ENCODE assay signal across 13 mouse cellular contexts in the genomic region with DNA sequence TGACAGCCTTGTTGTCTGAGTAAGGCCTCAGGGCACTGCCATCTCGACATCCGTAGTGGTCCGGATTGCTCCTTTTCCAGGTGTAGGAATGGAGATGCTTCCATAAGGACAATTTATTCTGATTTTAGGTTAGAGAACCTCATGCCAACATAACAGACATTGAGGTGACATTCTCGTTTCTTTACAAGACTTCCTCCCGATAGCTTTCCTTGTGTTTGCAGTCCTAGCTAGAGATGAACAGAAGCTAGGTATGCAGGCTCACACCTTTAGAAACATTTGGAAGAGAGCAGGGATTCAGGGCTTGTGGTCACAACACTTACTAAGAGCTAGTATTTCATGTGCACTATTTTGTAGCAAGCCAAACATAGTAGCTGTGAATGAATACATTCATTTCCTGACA. TPM values are rescaled to one million over a fixed set of nuclear protein-coding genes. Genes with fewer than 3 reads are reported as not detected.
DNase-seq lines count a peak whose midpoint lies in the region; ATAC-seq and TF ChIP-seq lines count a peak whose summit lies in the region.
"Had no signal": no experiment of that assay in that cellular context is flagged by ENCODE, and none has a peak within 500 bp of the region (broad histone marks: within the 10 kb centered on the region; RNA-seq: fewer than 3 reads in every experiment).

No protein-coding gene starts in this region.

- peaks cover 44% of the 10 kb centered on the region for H3K4me1 ChIP-seq in hindbrain, embryonic 10.5 days (replicated peaks)
- H3K4me1 ChIP-seq in hindbrain, embryonic 13.5 days (replicated peaks): peaks cover 31% of the 10 kb centered on the region
- H3K4me1 ChIP-seq in CH12.LX (ENCODE audit: control insufficient read depth in 1 of 2, insufficient read depth in 2 of 2) (peaks cover 3 to 27% of the 10 kb centered on the region in 2 experiments; a peak in 3 of 4 replicates), ES-E14 (ENCODE audit: control insufficient read depth in 2 of 2, insufficient read depth in 2 of 2, low read length in 2 of 2, poor library complexity in 1 of 2) (peaks cover 0 to 3% of the 10 kb centered on the region in 2 experiments; a peak in 3 of 4 replicates)
- H3K4me1 ChIP-seq in liver, embryonic 12.5 days: peaks cover 51% of the 10 kb centered on the region

- H3K4me3 ChIP-seq in hindbrain, embryonic 10.5 days: no peak overlapping the region
- H3K4me3 ChIP-seq in hindbrain, embryonic 13.5 days: no peak overlapping the region
- H3K4me3 ChIP-seq in CH12.LX (replicated peaks in 1 of 3; ENCODE audit: low read depth in 2 of 3, low read length in 2 of 3, poor library complexity in 1 of 3): no peak overlapping the region
- peak overlapping the region in 1 of 2 experiments; percentile 19; a peak in 2 of 4 replicates for H3K4me3 ChIP-seq in ES-E14 (ENCODE audit: insufficient read depth in 1 of 2, low read depth in 1 of 2, low read length in 2 of 2, poor library complexity in 1 of 2, severe bottlenecking in 1 of 2)
- peak overlapping the region; percentile 19; the same call in 1 of the 2 replicates for H3K4me3 ChIP-seq in liver, embryonic 12.5 days
- H3K4me3 ChIP-seq: left cerebral cortex, adult 2 months had no signal

- WGBS in hindbrain, embryonic 10.5 days: 81% methylated on average over 5 of the region's 5 CpGs
- WGBS in hindbrain, embryonic 13.5 days: 85% methylated on average over 5 of the region's 5 CpGs
- WGBS in liver, embryonic 12.5 days (ENCODE audit: insufficient replicate concordance): 77% methylated on average over 5 of the region's 5 CpGs

- no peak overlapping the region for H3K4me2 ChIP-seq in hindbrain, embryonic 13.5 days
- H3K4me2 ChIP-seq in CH12.LX (ENCODE audit: insufficient read depth, low read depth, poor library complexity, severe bottlenecking): no peak overlapping the region
- H3K4me2 ChIP-seq in liver, embryonic 12.5 days: peak overlapping the region; percentile 46

- no peak for TF ChIP-seq RAD21 in CH12.LX (IDR thresholded peaks at IDR 0.05; ENCODE audit: low read depth, low read length)

- H3K27me3 ChIP-seq in hindbrain, embryonic 10.5 days (ENCODE audit: insufficient read depth, poor library complexity, severe bottlenecking): no peaks in the 10 kb centered on the region
- H3K27me3 ChIP-seq in hindbrain, embryonic 13.5 days: no peaks in the 10 kb centered on the region
- H3K27me3 ChIP-seq in CH12.LX (replicated peaks): no peaks in the 10 kb centered on the region
- H3K27me3 ChIP-seq in liver, embryonic 12.5 days (replicated peaks): no peaks in the 10 kb centered on the region

- H3K9me3 ChIP-seq in hindbrain, embryonic 10.5 days: no peaks in the 10 kb centered on the region
- no peaks in the 10 kb centered on the region for H3K9me3 ChIP-seq in hindbrain, embryonic 13.5 days
- no peaks in the 10 kb centered on the region for H3K9me3 ChIP-seq in CH12.LX (replicated peaks; ENCODE audit: low read length)
- no peaks in the 10 kb centered on the region for H3K9me3 ChIP-seq in ES-E14 (ENCODE audit: control insufficient read depth, insufficient read depth, low read depth, low read length)
- H3K9me3 ChIP-seq in liver, embryonic 12.5 days (replicated peaks): no peaks in the 10 kb centered on the region
- H3K9me3 ChIP-seq: G1E had no signal

- H3K9ac ChIP-seq in hindbrain, embryonic 13.5 days: no peak overlapping the region
- H3K9ac ChIP-seq in CH12.LX (ENCODE audit: insufficient read depth, low read depth) (no peak overlapping the region; the same call in 1 of the 2 replicates), ES-E14 (ENCODE audit: insufficient read depth, low read depth, low read length, poor library complexity, severe bottlenecking) (peak overlapping the region; percentile 50; the same call in 1 of the 2 replicates)
- peak overlapping the region; percentile 64 for H3K9ac ChIP-seq in liver, embryonic 12.5 days

- H3K27ac ChIP-seq in hindbrain, embryonic 10.5 days: peak overlapping the region; percentile 56; the same call in 1 of the 2 replicates
- H3K27ac ChIP-seq in hindbrain, embryonic 13.5 days: no peak overlapping the region
- H3K27ac ChIP-seq in CH12.LX (ENCODE audit: insufficient read depth, low read depth) (peak overlapping the region; percentile 69), ES-E14 (ENCODE audit: insufficient read depth, low read depth, low read length, poor library complexity, severe bottlenecking) (peak overlapping the region; percentile 91)
- peak overlapping the region; percentile 88 for H3K27ac ChIP-seq in liver, embryonic 12.5 days
- H3K27ac ChIP-seq: left cerebral cortex, adult 2 months had no signal

- H3K79me2 ChIP-seq in CH12.LX (replicated peaks; ENCODE audit: control insufficient read depth, extremely low read depth, insufficient read depth, poor library complexity, severe bottlenecking): no peaks in the 10 kb centered on the region

- DNase-seq in hindbrain, embryonic 10.5 days (ENCODE audit: low spot score): no peak
- peak; percentile 29 for DNase-seq in CH12.LX (ENCODE audit: extremely low read depth)
- no peak for DNase-seq in ES-E14 (ENCODE audit: low read depth, low spot score)
- no peak for DNase-seq in adrenal gland, postnatal 10 days
- no peak for DNase-seq in layer of hippocampus, adult 9-10 months (ENCODE audit: low spot score)
- DNase-seq: cerebellum, adult 9-11 months; kidney, postnatal 36 days; right cerebral cortex, postnatal 25 days had no signal

- TF ChIP-seq CTCF in CH12.LX (conservative IDR thresholded peaks at IDR 0.05 in 1 of 2, IDR thresholded peaks at IDR 0.05 in 1 of 2; ENCODE audit: low read depth in 2 of 2, low read length in 2 of 2): no peak

- H3K36me3 ChIP-seq in hindbrain, embryonic 10.5 days: no peaks in the 10 kb centered on the region
- H3K36me3 ChIP-seq in hindbrain, embryonic 13.5 days: no peaks in the 10 kb centered on the region
- no peaks in the 10 kb centered on the region for H3K36me3 ChIP-seq in CH12.LX (replicated peaks in 1 of 2; ENCODE audit: control insufficient read depth in 1 of 2, insufficient read depth in 1 of 2, low read length in 1 of 2)
- no peaks in the 10 kb centered on the region for H3K36me3 ChIP-seq in ES-E14 (ENCODE audit: control insufficient read depth, insufficient read depth, low read length, poor library complexity, severe bottlenecking)
- no peaks in the 10 kb centered on the region for H3K36me3 ChIP-seq in liver, embryonic 12.5 days
- H3K36me3 ChIP-seq: G1E had no signal

- in situ Hi-C loops in CH12.LX (cut with MboI; ENCODE audit: low pct_ligation_motif_present, low pct_unique_long_range_greater_than_20kb, low sequenced_read_pairs): no loop called here
- in situ Hi-C loops in ES-E14 (cut with MboI; ENCODE audit: low sequenced_read_pairs in 2 of 2, unreplicated experiment in 2 of 2): loop anchor here in 1 of 2 experiments (5.0 to 10.0 kb wide), 3 partner anchors 51 to 1708 kb away; partner anchors contain the start of genes Hist1h1d, Hist1h2ah, Hist1h2bk and Hist1h4f

- TF ChIP-seq POLR2A in CH12.LX (IDR thresholded peaks at IDR 0.05; ENCODE audit: low read depth, low read length): no peak

- ATAC-seq in hindbrain, embryonic 13.5 days (ENCODE audit: low FRiP score): no peak
- no peak for ATAC-seq in liver, embryonic 12.5 days
- ATAC-seq: intestine, postnatal 0 days had no signal

- dilution Hi-C loops in CH12.LX (cut with MboI; ENCODE audit: extremely low pct_ligation_motif_present, extremely low pct_unique_long_range_greater_than_20kb, low sequenced_read_pairs): loop anchor here (10.0 kb wide), 1 partner anchor 48 kb away; the partner anchor contains the start of genes Hist1h1t and Hist1h4c

- no peak for TF ChIP-seq EP300 in CH12.LX (IDR thresholded peaks at IDR 0.05; ENCODE audit: low read length)

RNA-seq across cellular contexts. Expression of gene Hist1h3c, which starts 2.2 kb away (rescaled TPM):
- 6.9 and 8.6 TPM in 2 replicates for polyA plus RNA-seq in hindbrain, embryonic 10.5 days (2016; fragmentation: Nextera tagmentation; extraction: Ambion mirVana)
- polyA plus RNA-seq in hindbrain, embryonic 13.5 days (2015; fragmentation: Nextera tagmentation; extraction: Ambion mirVana): 1.3 and 1.9 TPM in 2 replicates
- total RNA-seq in CH12.LX (2012; rRNA removed) (1,821 and 1,847 TPM in 2 replicates), CH12.LX (2014; rRNA removed) (57.5 and 73.1 TPM in 2 replicates), ES-E14 (2012; rRNA removed) (970 and 1,161 TPM in 2 replicates)
- 5.5 and 7.3 TPM in 2 replicates for polyA plus RNA-seq in CH12.LX (2012; ENCODE audit: insufficient read length, low read depth)
- 4.8 and 6.7 TPM in 2 replicates for polyA plus RNA-seq in liver, embryonic 12.5 days (2016; fragmentation: Nextera tagmentation; extraction: Ambion mirVana)
- 100 to 1,000 TPM; 127 to 144 TPM for total RNA-seq in adrenal gland, postnatal 10 days (2021)

RNA-seq across cellular contexts. Expression of gene Hist1h2bb, which starts 3.3 kb away (rescaled TPM):
- polyA plus RNA-seq in hindbrain, embryonic 10.5 days (2016; fragmentation: Nextera tagmentation; extraction: Ambion mirVana): 1.8 and 2.4 TPM in 2 replicates
- 0.86 and 1.7 TPM in 2 replicates for polyA plus RNA-seq in hindbrain, embryonic 13.5 days (2015; fragmentation: Nextera tagmentation; extraction: Ambion mirVana)
- total RNA-seq in CH12.LX (2012; rRNA removed) (2,544 and 2,852 TPM in 2 replicates), CH12.LX (2014; rRNA removed) (34.5 and 54.6 TPM in 2 replicates), ES-E14 (2012; rRNA removed) (1,224 and 1,736 TPM in 2 replicates)
- polyA plus RNA-seq in CH12.LX (2012; ENCODE audit: insufficient read length, low read depth): 0.53 and 1.3 TPM in 2 replicates
- polyA plus RNA-seq in liver, embryonic 12.5 days (2016; fragmentation: Nextera tagmentation; extraction: Ambion mirVana): 4.6 and 5.5 TPM in 2 replicates
- total RNA-seq in adrenal gland, postnatal 10 days (2021): 100 to 1,000 TPM; 173 to 206 TPM

RNA-seq across cellular contexts. Expression of gene Hist1h1c, which starts 4.6 kb away (rescaled TPM):
- polyA plus RNA-seq in hindbrain, embryonic 10.5 days (2016; fragmentation: Nextera tagmentation; extraction: Ambion mirVana): 10.6 and 12.6 TPM in 2 replicates
- 8.8 and 9.7 TPM in 2 replicates for polyA plus RNA-seq in hindbrain, embryonic 13.5 days (2015; fragmentation: Nextera tagmentation; extraction: Ambion mirVana)
- 568 and 597 TPM in 2 replicates for total RNA-seq in CH12.LX (2012; rRNA removed)
- 22.8 and 26.1 TPM in 2 replicates for total RNA-seq in CH12.LX (2014; rRNA removed)
- polyA plus RNA-seq in CH12.LX (2012; ENCODE audit: insufficient read length, low read depth): 12.5 and 13.2 TPM in 2 replicates
- total RNA-seq in ES-E14 (2012; rRNA removed): 379 and 496 TPM in 2 replicates
- polyA plus RNA-seq in liver, embryonic 12.5 days (2016; fragmentation: Nextera tagmentation; extraction: Ambion mirVana): 56.9 and 57.2 TPM in 2 replicates
- 100 to 1,000 TPM; 366 to 432 TPM for total RNA-seq in adrenal gland, postnatal 10 days (2021)

RNA-seq across cellular contexts. Expression of gene Hist1h2ab, which starts 7.7 kb away (rescaled TPM):
- polyA plus RNA-seq in hindbrain, embryonic 10.5 days (2016; fragmentation: Nextera tagmentation; extraction: Ambion mirVana): 45.2 and 49.3 TPM in 2 replicates
- polyA plus RNA-seq in hindbrain, embryonic 13.5 days (2015; fragmentation: Nextera tagmentation; extraction: Ambion mirVana): 10.5 and 12.7 TPM in 2 replicates
- total RNA-seq in CH12.LX (2012; rRNA removed): 1,936 and 2,243 TPM in 2 replicates
- total RNA-seq in CH12.LX (2014; rRNA removed): 24.9 and 32.6 TPM in 2 replicates
- polyA plus RNA-seq in CH12.LX (2012; ENCODE audit: insufficient read length, low read depth): 2.9 TPM in 2 replicates
- 2,399 and 2,956 TPM in 2 replicates for total RNA-seq in ES-E14 (2012; rRNA removed)
- polyA plus RNA-seq in liver, embryonic 12.5 days (2016; fragmentation: Nextera tagmentation; extraction: Ambion mirVana): 70.3 TPM in 2 replicates
- 100 to 1,000 TPM; 281 to 334 TPM for total RNA-seq in adrenal gland, postnatal 10 days (2021)

RNA-seq across cellular contexts. Expression of gene Hist1h3b, which starts 8.9 kb away (rescaled TPM):
- polyA plus RNA-seq in hindbrain, embryonic 10.5 days (2016; fragmentation: Nextera tagmentation; extraction: Ambion mirVana): 5.5 and 8.8 TPM in 2 replicates
- polyA plus RNA-seq in hindbrain, embryonic 13.5 days (2015; fragmentation: Nextera tagmentation; extraction: Ambion mirVana): 4.2 and 4.4 TPM in 2 replicates
- total RNA-seq in CH12.LX (2012; rRNA removed): 1,913 and 2,096 TPM in 2 replicates
- total RNA-seq in CH12.LX (2014; rRNA removed): 28.9 and 44.0 TPM in 2 replicates
- 5.4 and 5.5 TPM in 2 replicates for polyA plus RNA-seq in CH12.LX (2012; ENCODE audit: insufficient read length, low read depth)
- total RNA-seq in ES-E14 (2012; rRNA removed): 667 and 954 TPM in 2 replicates
- polyA plus RNA-seq in liver, embryonic 12.5 days (2016; fragmentation: Nextera tagmentation; extraction: Ambion mirVana): 15.2 and 16.6 TPM in 2 replicates
- 100 to 1,000 TPM; 390 to 424 TPM for total RNA-seq in adrenal gland, postnatal 10 days (2021)

Comparison
In these comparisons a context has a peak if more than half of its experiments do, and no peak if none do; other contexts are left out.
1. H3K9ac ChIP-seq: peak in ES-E14 (single experiment) and liver, embryonic 12.5 days (single experiment); none in hindbrain, embryonic 13.5 days (single experiment) and CH12.LX (single experiment).